Mouse (Mus musculus) neural tube, embryonic 15.5 days (tissue): ENCODE results near the gene Gm21750. TPM values are rescaled to one million over a fixed set of nuclear protein-coding genes. Genes with fewer than 3 reads are reported as not detected.

Experiments
- ATAC-seq: fragments of 200-750 bp; cut with Nextera tagmentation; 2 replicates; pipeline ENCODE4 v1.8.0; 2017; ENCODE audit warnings: mild to moderate bottlenecking, moderate TSS enrichment, moderate library complexity; ENCODE audit not compliant: low FRiP score
- H3K27ac ChIP-seq: fragments of 300-500 bp; sonication (generic); replicated peaks from 2 replicates; pipeline ENCODE4 v1.5.1; 2015; ENCODE audit warnings: mild to moderate bottlenecking, inconsistent platforms
- H3K27me3 ChIP-seq: fragments of 300-500 bp; sonication (generic); replicated peaks from 2 replicates; pipeline ENCODE4 v1.6.1; 2015; ENCODE audit warnings: inconsistent platforms
- H3K36me3 ChIP-seq: fragments of 300-500 bp; sonication (generic); 2 replicates; pipeline ENCODE4 v1.6.1; 2015; ENCODE audit warnings: inconsistent platforms
- H3K4me1 ChIP-seq: fragments of 300-500 bp; sonication (generic); 2 replicates; pipeline ENCODE4 v1.6.1; 2015; ENCODE audit warnings: inconsistent platforms
- H3K4me2 ChIP-seq: fragments of 300-500 bp; sonication (generic); 2 replicates; pipeline ENCODE4 v1.6.1; 2015; ENCODE audit warnings: inconsistent platforms, mild to moderate bottlenecking, moderate library complexity
- H3K4me3 ChIP-seq: fragments of 300-500 bp; sonication (generic); replicated peaks from 2 replicates; pipeline ENCODE4 v1.5.1; 2015; ENCODE audit warnings: mild to moderate bottlenecking, inconsistent platforms
- H3K9ac ChIP-seq: fragments of 300-500 bp; sonication (generic); replicated peaks from 2 replicates; pipeline ENCODE4 v1.6.1; 2015; ENCODE audit warnings: mild to moderate bottlenecking, inconsistent platforms
- H3K9me3 ChIP-seq: fragments of 300-500 bp; sonication (generic); replicated peaks from 2 replicates; pipeline ENCODE4 v1.6.1; 2016; ENCODE audit warnings: inconsistent platforms
- WGBS: fragments of 180-500 bp; shearing (Covaris S2); methylation state at CpG from one replicate; pipeline ENCODE4 v1.1.7; 2015; ENCODE audit warnings: mixed read lengths; 5-methylcytosine and 5-hydroxymethylcytosine counted together
- polyA plus RNA-seq: library from polyadenylated mRNA; unstranded; fragments of >200 nt; fragmentation: Nextera tagmentation; extraction: Ambion mirVana; gene quantifications from 2 replicates; pipeline ENCODE4 v1.2.1, GENCODE M21; 2015

Gene Gm21750
- polyA plus RNA-seq, 1 experiment from 2014 or later = not detected

DNA sequence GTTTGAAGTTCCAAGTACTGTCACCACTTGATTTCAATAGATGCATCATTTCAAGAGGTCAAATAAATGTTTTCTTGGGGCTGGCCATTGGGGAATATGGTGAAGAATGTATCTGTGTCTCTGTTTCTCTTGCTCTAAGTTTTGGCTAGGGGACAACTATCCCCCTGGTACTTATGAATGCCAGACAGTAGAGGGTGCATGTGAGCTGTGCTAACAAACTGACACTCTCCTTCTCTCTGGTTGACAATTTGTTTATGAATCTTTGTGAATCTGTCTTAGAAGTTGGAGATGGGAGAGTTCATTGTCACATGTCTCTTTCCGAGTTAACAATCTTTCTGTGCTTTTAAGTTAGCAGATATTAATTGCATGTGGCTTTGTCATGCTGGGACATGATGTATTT lies 39.2 kb downstream of the Gm21750 start:
- no peak overlapping the region for H3K27ac ChIP-seq
- no peaks in the 10 kb centered on the region for H3K4me1 ChIP-seq
- 71% methylated on average over 1 of the region's 1 CpGs for WGBS
- no peak overlapping the region for H3K4me2 ChIP-seq
- ATAC-seq = no peak
- no peak overlapping the region for H3K4me3 ChIP-seq
- H3K27me3 ChIP-seq = no peaks in the 10 kb centered on the region
- H3K36me3 ChIP-seq = no peaks in the 10 kb centered on the region
- no peak overlapping the region for H3K9ac ChIP-seq
- no peaks in the 10 kb centered on the region for H3K9me3 ChIP-seq

DNA sequence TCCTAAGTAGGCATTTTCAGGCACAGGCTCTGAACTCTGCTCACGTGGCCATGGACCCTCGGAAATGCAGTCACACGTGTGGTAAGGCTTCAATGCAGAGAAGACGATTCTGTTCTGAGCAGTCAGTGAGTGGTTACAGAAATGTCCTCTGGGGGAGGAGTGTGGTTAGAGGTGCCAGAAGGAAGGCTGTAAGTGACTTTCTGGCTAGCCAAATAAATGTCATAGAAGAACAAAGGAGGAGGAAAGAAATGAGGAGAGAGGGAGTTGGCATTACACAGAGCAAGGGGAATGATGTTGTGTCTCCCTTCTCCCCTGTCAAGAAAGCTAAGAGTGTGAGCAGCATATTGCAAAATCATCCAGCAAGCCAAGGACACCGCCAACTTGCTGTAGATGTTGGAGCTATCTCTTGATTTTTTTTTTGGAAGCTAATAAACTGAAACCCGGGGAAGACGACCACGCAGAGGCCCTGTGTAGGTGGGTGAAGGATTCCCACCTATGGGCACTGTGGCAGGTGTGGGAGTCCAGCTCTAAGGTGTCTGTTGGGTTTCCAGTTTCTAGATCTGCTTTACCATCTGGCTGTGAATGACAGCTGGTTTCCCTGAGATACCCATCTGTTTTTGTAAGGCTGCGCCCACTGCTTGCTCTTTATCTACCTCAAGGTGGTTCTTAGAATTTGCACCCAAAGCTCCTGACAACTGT lies 48.5 kb downstream of the Gm21750 start:
- no peaks in the 10 kb centered on the region for H3K9me3 ChIP-seq
- no peaks in the 10 kb centered on the region for H3K36me3 ChIP-seq
- no peak for ATAC-seq
- H3K4me1 ChIP-seq = no peaks in the 10 kb centered on the region
- H3K4me2 ChIP-seq = no peak overlapping the region
- H3K27me3 ChIP-seq = no peaks in the 10 kb centered on the region
- H3K4me3 ChIP-seq = no peak overlapping the region
- no peak overlapping the region for H3K9ac ChIP-seq
- WGBS = 94% methylated on average over 9 of the region's 9 CpGs
- H3K27ac ChIP-seq = no peak overlapping the region

Other genes starting within 250 kb of the Gm21750 start
- 79.9 and 81.6 TPM in 2 replicates for gene Med4, start 151.2 kb upstream of the Gm21750 start, polyA plus RNA-seq
- gene Sucla2, start 135.9 kb upstream of the Gm21750 start, polyA plus RNA-seq = 139 and 140 TPM in 2 replicates
- 7.9 and 8.5 TPM in 2 replicates for gene Nudt15, start 113.0 kb upstream of the Gm21750 start, polyA plus RNA-seq